Mouse (Mus musculus) CH12.LX (cell line): Measurements from ENCODE around the gene Casz1.

Experiments
- CTCF ChIP-seq, 2 experiments: IDR thresholded peaks in 1 of 2; conservative IDR thresholded peaks in 1 of 2; 2 replicates each; pipeline ENCODE4 v1.5.1; 2011 to 2012; ENCODE audit warnings: low read depth in 2 of 2, low read length in 2 of 2, improper control_type of control experiment in 1 of 2, inconsistent platforms in 1 of 2, mild to moderate bottlenecking in 1 of 2, moderate library complexity in 1 of 2
- ELF1 ChIP-seq: IDR thresholded peaks from 2 replicates; pipeline ENCODE4 v1.6.1; 2014; ENCODE audit warnings: low read depth, mild to moderate bottlenecking, inconsistent platforms, low read length, improper control_type of control experiment
- KAT2A ChIP-seq: IDR thresholded peaks from 2 replicates; pipeline ENCODE4 v1.6.1; 2012; ENCODE audit warnings: low read length, improper control_type of control experiment, inconsistent platforms; ENCODE audit not compliant: insufficient replicate concordance
- MAFK ChIP-seq: IDR thresholded peaks from 2 replicates; pipeline ENCODE4 v1.6.1; 2011; ENCODE audit warnings: low read length, improper control_type of control experiment; ENCODE audit not compliant: insufficient replicate concordance
- MAX ChIP-seq: IDR thresholded peaks from 2 replicates; pipeline ENCODE4 v1.6.1; 2011; ENCODE audit warnings: low read length, improper control_type of control experiment
- MXI1 ChIP-seq: IDR thresholded peaks from 2 replicates; pipeline ENCODE4 v1.6.1; 2011; ENCODE audit warnings: mild to moderate bottlenecking, low read depth, low read length, improper control_type of control experiment
- POLR2A ChIP-seq: IDR thresholded peaks from 2 replicates; pipeline ENCODE4 v1.6.1; 2011; ENCODE audit warnings: low read depth, mild to moderate bottlenecking, improper control_type of control experiment, low read length
- USF1 ChIP-seq: IDR thresholded peaks from 2 replicates; pipeline ENCODE4 v1.6.1; 2014; ENCODE audit warnings: low read depth, mild to moderate bottlenecking, inconsistent platforms, low read length, improper control_type of control experiment
- USF2 ChIP-seq: conservative IDR thresholded peaks from 2 replicates; pipeline ENCODE4 v1.6.1; 2011; ENCODE audit warnings: low read depth, low read length, improper control_type of control experiment
- ZMIZ1 ChIP-seq: IDR thresholded peaks from 2 replicates; pipeline ENCODE4 v1.6.1; 2012; ENCODE audit warnings: low read depth, mild to moderate bottlenecking, inconsistent platforms, low read length, improper control_type of control experiment

DNA sequence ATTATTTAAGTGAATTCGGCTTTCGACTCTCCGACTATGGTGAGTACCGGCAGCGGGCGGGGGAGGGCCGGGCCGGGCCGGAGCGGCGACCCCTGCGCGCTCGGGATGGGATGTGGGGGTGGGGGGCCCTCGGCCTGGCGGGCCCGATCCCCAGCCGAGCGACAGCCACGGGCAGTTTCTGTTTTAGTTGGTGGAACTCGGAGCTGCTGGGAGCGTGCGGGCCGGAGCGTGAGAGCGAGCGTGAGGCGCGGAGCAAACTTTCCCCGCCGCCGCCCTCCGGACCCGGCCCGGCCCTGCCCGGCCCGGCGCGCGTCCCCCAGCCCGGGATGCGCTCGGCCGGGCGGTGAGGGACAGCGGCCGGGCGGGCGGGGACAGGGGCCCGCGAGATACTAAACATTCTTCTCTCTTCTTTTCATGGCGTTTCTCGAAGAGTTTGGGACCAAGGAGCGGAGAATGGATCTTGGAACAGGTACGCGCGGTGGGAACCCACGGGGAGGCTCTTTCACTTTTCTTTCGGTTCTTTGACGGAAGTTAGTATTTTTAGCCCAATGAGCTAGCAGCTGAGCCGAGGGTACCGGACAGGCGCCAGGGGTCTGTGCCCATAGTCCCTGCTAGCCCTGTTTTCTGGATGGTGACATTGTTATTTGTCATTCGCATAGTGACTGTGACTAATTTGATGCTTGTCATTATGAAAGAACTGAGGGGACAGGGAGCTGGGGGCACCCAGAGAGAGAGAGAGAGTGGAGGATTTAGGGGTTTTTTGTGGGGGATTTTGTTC is 97.2 kb downstream of the Casz1 start:
- TF ChIP-seq USF2 (no peak), MXI1 (no peak; the same call in 1 of the 2 replicates), MAFK (no peak), USF1 (no peak), KAT2A (no peak), POLR2A (no peak), CTCF (conservative IDR thresholded peaks at IDR 0.05 in 1 of 2, IDR thresholded peaks at IDR 0.05 in 1 of 2; ENCODE audit: low read depth in 2 of 2, low read length in 2 of 2) (no peak), ZMIZ1 (no peak), ELF1 (no peak), MAX (no peak)
